Mouse (Mus musculus): Measurements from ENCODE around the gene Phf10.
"Not testable (repeated sequence)": the region's sequence is repeated elsewhere in the genome, so short reads cannot be mapped to it uniquely, and the experiment has no call there.

Gene Phf10

DNA sequence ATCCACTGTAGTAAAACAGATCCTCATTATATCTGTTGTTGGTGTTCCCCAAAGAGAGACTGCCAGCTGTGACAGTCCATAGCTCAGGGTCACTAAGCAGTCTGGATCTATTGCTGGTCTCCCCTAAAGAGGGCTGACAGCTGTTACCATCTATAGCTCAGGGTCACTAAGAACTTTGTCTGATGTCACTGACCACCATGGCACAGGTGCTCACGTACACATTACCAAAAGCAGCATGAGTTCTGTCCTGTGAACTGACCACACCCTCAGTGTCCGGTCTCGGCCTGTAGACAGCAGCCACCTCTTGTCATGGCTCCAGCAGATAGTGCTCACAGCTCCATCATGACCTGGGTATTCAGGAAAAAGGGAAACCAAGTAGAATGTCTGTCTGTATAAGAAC is 57.9 kb downstream of the Phf10 start:
- in situ Hi-C loops (cut with MboI; ENCODE audit: low sequenced_read_pairs): loop anchor here (10.0 to 25.0 kb wide), 2 partner anchors 368 to 616 kb away; partner anchors contain the start of gene Smoc2

DNA sequence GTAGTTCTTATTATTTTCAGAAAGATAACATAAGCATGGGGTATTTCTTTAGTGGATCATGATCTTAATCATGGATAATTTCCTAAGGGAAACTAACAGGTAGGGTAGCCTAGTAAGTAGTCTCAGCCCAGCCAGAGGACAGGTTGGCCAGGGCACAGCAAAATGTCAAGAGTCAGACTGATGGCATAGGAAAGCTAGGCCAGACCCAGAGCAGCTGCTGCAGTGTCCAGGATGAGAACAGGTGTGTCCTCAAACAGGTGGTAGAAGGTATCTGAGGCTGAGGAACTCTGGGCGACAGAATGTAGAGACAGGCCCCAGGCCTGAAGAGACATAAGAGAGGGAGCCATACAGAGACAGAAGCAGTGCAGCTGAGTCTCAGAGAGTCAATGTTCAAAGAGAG is 62.1 kb downstream of the Phf10 start:
- in situ Hi-C loops (cut with MboI; ENCODE audit: low sequenced_read_pairs): no loop called here

DNA sequence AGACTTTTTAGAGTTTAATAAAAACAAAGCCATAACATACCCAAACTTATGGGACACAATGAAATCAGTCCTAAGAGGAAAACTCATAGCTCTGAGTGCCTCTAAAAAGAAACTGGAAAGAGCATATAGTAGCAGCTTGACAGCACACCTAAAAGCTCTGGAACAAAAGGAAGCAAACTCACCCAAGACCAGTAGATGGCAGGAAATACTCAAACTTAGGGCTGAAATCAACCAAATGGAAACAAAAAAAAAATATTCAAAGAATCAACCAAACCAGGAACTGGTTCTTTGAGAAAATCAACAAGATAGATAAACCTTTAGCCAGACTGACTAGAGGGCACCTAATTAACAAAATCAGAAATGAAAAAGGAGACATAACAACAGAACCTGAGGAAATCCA is 66.0 kb downstream of the Phf10 start:
- in situ Hi-C loops (cut with MboI; ENCODE audit: low sequenced_read_pairs): not testable (repeated sequence)
